21 mouse cellular contexts compared by ENCODE assay signal in the genomic region with DNA sequence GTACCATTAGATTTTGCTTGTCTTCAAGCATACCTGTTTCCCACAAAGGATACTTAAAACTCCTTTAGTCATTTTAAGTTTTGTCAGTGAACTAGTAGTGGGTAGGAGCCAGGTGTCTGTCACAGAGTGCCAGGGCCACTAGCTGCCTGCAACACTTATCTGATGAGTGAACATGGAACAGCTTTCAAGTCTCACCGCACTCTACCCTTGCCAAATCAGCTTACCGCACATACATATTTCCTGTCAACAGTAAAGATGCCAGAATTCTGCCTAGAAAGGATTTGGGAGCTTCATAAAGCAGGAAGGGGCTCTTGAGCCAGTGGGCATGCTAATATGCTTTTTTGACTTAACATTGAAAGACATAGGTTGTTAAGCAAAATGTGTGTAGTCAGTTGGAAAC.
DNase-seq lines count a peak whose midpoint lies in the region; ATAC-seq lines count a peak whose summit lies in the region.
"Had no signal": no experiment of that assay in that cellular context is flagged by ENCODE, and none has a peak within 500 bp of the region (broad histone marks: within the 10 kb centered on the region; RNA-seq: fewer than 3 reads in every experiment).

No protein-coding gene starts in this region.

- no peak overlapping the region for H3K9ac ChIP-seq in heart, embryonic 15.5 days
- H3K9ac ChIP-seq: embryonic facial prominence, embryonic 12.5 days had no signal

- no peak for DNase-seq in heart, adult 8-10 months (ENCODE audit: low spot score)
- peak; percentile 69 for DNase-seq in naive thymus-derived CD4-positive, alpha-beta T cell, adult 2 months (ENCODE audit: low read depth)
- no peak for DNase-seq in right cerebral cortex, adult 2 months (ENCODE audit: low spot score in 2 of 2)
- no peak for DNase-seq in left cerebral cortex, adult 11 months (ENCODE audit: low spot score)
- DNase-seq: adrenal gland, postnatal 25 days; cerebellum, adult 8-10 months; heart, postnatal 36 days; kidney, adult 8-10 months; kidney, postnatal 25 days; left cerebral cortex, postnatal 4 days; lung, adult 2 months; midbrain, embryonic 14.5 days; right cerebral cortex, postnatal 4 days had no signal

- H3K27me3 ChIP-seq in heart, embryonic 15.5 days, result no peaks in the 10 kb centered on the region
- H3K27me3 ChIP-seq: CH12.LX; embryonic facial prominence, embryonic 12.5 days had no signal

- H3K27ac ChIP-seq in heart, embryonic 15.5 days, result peak overlapping the region; percentile 54; the same call in 1 of the 2 replicates
- H3K27ac ChIP-seq: embryonic facial prominence, embryonic 12.5 days; hindbrain, postnatal 0 days; macrophage had no signal

- no peak overlapping the region for H3K4me3 ChIP-seq in heart, embryonic 15.5 days
- H3K4me3 ChIP-seq: embryonic facial prominence, embryonic 12.5 days; myocyte had no signal

- 46% methylated on average over 2 of the region's 2 CpGs for WGBS in heart, embryonic 15.5 days

- ATAC-seq in heart, embryonic 15.5 days (replicated peaks; ENCODE audit: insufficient number of reproducible peaks, insufficient read depth, low FRiP score, low read depth), result no peak
- ATAC-seq in CD4-positive, CD25-positive, alpha-beta regulatory T cell, adult 4 months, result peak; percentile 13
- ATAC-seq in activated CD4-positive, CD25-positive, alpha-beta regulatory T cell, adult 4 months, result peak; percentile 12
- ATAC-seq: hindbrain, postnatal 0 days had no signal

- no peak overlapping the region for H3K4me2 ChIP-seq in heart, embryonic 15.5 days
- H3K4me2 ChIP-seq: embryonic facial prominence, embryonic 12.5 days had no signal

- H3K4me1 ChIP-seq in heart, embryonic 15.5 days (replicated peaks), result peaks cover 39% of the 10 kb centered on the region
- H3K4me1 ChIP-seq: embryonic facial prominence, embryonic 12.5 days had no signal

- no peaks in the 10 kb centered on the region for H3K36me3 ChIP-seq in heart, embryonic 15.5 days

- H3K9me3 ChIP-seq in heart, embryonic 15.5 days (replicated peaks), result no peaks in the 10 kb centered on the region
- H3K9me3 ChIP-seq: embryonic facial prominence, embryonic 12.5 days had no signal
